ENCODE assay signal across 13 mouse cellular contexts in the genomic region with DNA sequence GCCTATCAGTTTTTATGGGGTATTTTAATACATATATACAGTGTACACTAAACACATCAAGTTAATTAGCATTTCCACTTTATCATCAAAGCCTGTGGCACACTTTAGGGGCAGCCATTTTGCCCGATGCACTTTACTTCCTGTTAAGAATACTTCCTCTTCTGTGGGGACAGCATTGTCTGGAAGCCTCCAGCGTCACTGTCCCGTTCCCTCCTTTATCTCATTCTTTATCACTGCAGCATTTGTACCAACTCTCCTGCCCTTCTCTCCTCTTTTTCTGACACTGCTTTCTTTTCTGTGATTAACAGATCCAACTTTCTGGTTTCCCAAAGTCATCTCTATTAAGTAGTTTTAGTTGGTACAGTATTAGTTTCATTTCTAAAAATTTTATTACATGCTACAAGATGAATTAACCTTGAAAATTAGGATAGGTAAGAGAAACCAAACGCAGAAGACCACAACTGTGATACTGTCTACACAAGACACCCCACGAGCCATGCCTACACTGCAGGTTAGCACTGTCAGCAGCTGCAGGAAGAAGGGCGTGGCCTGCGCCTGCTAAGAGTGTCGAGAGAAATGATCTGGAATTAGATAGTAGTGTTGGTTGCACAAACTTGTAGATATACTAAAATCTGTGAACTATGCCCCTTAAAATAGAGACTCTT. TPM values are rescaled to one million over a fixed set of nuclear protein-coding genes. Genes with fewer than 3 reads are reported as not detected.
DNase-seq lines count a peak whose midpoint lies in the region; ATAC-seq lines count a peak whose summit lies in the region.
"Had no signal": no experiment of that assay in that cellular context is flagged by ENCODE, and none has a peak within 500 bp of the region (broad histone marks: within the 10 kb centered on the region; RNA-seq: fewer than 3 reads in every experiment).

No protein-coding gene starts in this region.

- 88% methylated on average over 8 of the region's 8 CpGs for WGBS in midbrain, embryonic 11.5 days
- 85% methylated on average over 8 of the region's 8 CpGs for WGBS in midbrain, embryonic 15.5 days
- WGBS in hindbrain, embryonic 13.5 days, result 87% methylated on average over 8 of the region's 8 CpGs
- WGBS in forebrain, embryonic 16.5 days, result 90% methylated on average over 8 of the region's 8 CpGs

- H3K9me3 ChIP-seq in midbrain, embryonic 11.5 days (ENCODE audit: control insufficient read depth, low read length), result no peaks in the 10 kb centered on the region
- no peaks in the 10 kb centered on the region for H3K9me3 ChIP-seq in midbrain, embryonic 15.5 days
- H3K9me3 ChIP-seq in hindbrain, embryonic 13.5 days, result no peaks in the 10 kb centered on the region
- H3K9me3 ChIP-seq in forebrain, embryonic 16.5 days (ENCODE audit: control insufficient read depth, low read length), result no peaks in the 10 kb centered on the region
- H3K9me3 ChIP-seq: hindbrain, embryonic 15.5 days; lung, embryonic 15.5 days had no signal

- no peak overlapping the region for H3K27ac ChIP-seq in midbrain, embryonic 11.5 days (ENCODE audit: low read depth, low read length)
- no peak overlapping the region for H3K27ac ChIP-seq in midbrain, embryonic 15.5 days
- no peak overlapping the region for H3K27ac ChIP-seq in hindbrain, embryonic 13.5 days
- no peak overlapping the region for H3K27ac ChIP-seq in forebrain, embryonic 16.5 days (ENCODE audit: low read length)
- H3K27ac ChIP-seq: gastrocnemius, adult 2 months; hindbrain, embryonic 15.5 days; lung, embryonic 15.5 days had no signal

- no peak overlapping the region for H3K4me3 ChIP-seq in midbrain, embryonic 11.5 days (ENCODE audit: low read depth, low read length)
- no peak overlapping the region for H3K4me3 ChIP-seq in midbrain, embryonic 15.5 days
- H3K4me3 ChIP-seq in hindbrain, embryonic 13.5 days, result no peak overlapping the region
- no peak overlapping the region for H3K4me3 ChIP-seq in forebrain, embryonic 16.5 days (replicated peaks; ENCODE audit: low read length)
- H3K4me3 ChIP-seq: erythroblast, embryonic 14.5 days; gastrocnemius, adult 2 months; hindbrain, embryonic 15.5 days; lung, embryonic 15.5 days had no signal

- H3K4me1 ChIP-seq in midbrain, embryonic 11.5 days (ENCODE audit: control insufficient read depth, insufficient read depth, low read length), result no peaks in the 10 kb centered on the region
- H3K4me1 ChIP-seq in midbrain, embryonic 15.5 days, result no peaks in the 10 kb centered on the region
- H3K4me1 ChIP-seq in hindbrain, embryonic 13.5 days (replicated peaks), result no peaks in the 10 kb centered on the region
- no peaks in the 10 kb centered on the region for H3K4me1 ChIP-seq in forebrain, embryonic 16.5 days (replicated peaks; ENCODE audit: control insufficient read depth, insufficient read depth, low read length)
- H3K4me1 ChIP-seq: hindbrain, embryonic 15.5 days; lung, embryonic 15.5 days had no signal

- H3K36me3 ChIP-seq in midbrain, embryonic 11.5 days (ENCODE audit: control insufficient read depth, insufficient read depth, low read length), result peaks cover 13% of the 10 kb centered on the region
- H3K36me3 ChIP-seq in midbrain, embryonic 15.5 days (replicated peaks), result peaks cover 46% of the 10 kb centered on the region
- peaks cover 78% of the 10 kb centered on the region for H3K36me3 ChIP-seq in hindbrain, embryonic 13.5 days
- H3K36me3 ChIP-seq in forebrain, embryonic 16.5 days (ENCODE audit: control insufficient read depth, insufficient read depth), result peaks cover 17% of the 10 kb centered on the region

- H3K27me3 ChIP-seq in midbrain, embryonic 11.5 days (ENCODE audit: control insufficient read depth, insufficient read depth, low read length), result no peaks in the 10 kb centered on the region
- H3K27me3 ChIP-seq in midbrain, embryonic 15.5 days (replicated peaks), result no peaks in the 10 kb centered on the region
- H3K27me3 ChIP-seq in hindbrain, embryonic 13.5 days, result no peaks in the 10 kb centered on the region
- H3K27me3 ChIP-seq in forebrain, embryonic 16.5 days (replicated peaks; ENCODE audit: control insufficient read depth, insufficient read depth, low read length), result no peaks in the 10 kb centered on the region
- H3K27me3 ChIP-seq: hindbrain, embryonic 15.5 days; lung, embryonic 15.5 days had no signal

- H3K9ac ChIP-seq in midbrain, embryonic 11.5 days (ENCODE audit: low read length), result no peak overlapping the region
- no peak overlapping the region for H3K9ac ChIP-seq in midbrain, embryonic 15.5 days
- H3K9ac ChIP-seq in hindbrain, embryonic 13.5 days, result no peak overlapping the region
- H3K9ac ChIP-seq in forebrain, embryonic 16.5 days (replicated peaks; ENCODE audit: low read depth, low read length), result no peak overlapping the region
- H3K9ac ChIP-seq: hindbrain, embryonic 15.5 days; lung, embryonic 15.5 days had no signal

- no peak for ATAC-seq in midbrain, embryonic 11.5 days (ENCODE audit: low FRiP score)
- no peak for ATAC-seq in midbrain, embryonic 15.5 days (replicated peaks)
- ATAC-seq in megakaryocyte-erythroid progenitor cell, adult 5-6 weeks (replicated peaks; ENCODE audit: low FRiP score, low TSS enrichment, poor library complexity, severe bottlenecking), result peak; percentile 82
- ATAC-seq in hindbrain, embryonic 13.5 days (ENCODE audit: low FRiP score), result no peak
- ATAC-seq in forebrain, embryonic 16.5 days, result no peak

- H3K4me2 ChIP-seq in midbrain, embryonic 11.5 days, result no peak overlapping the region
- H3K4me2 ChIP-seq in midbrain, embryonic 15.5 days, result no peak overlapping the region
- no peak overlapping the region for H3K4me2 ChIP-seq in hindbrain, embryonic 13.5 days
- H3K4me2 ChIP-seq in forebrain, embryonic 16.5 days (ENCODE audit: low read length), result no peak overlapping the region
- H3K4me2 ChIP-seq: hindbrain, embryonic 15.5 days; lung, embryonic 15.5 days had no signal

- DNase-seq in midbrain, embryonic 11.5 days (ENCODE audit: low spot score, missing footprints), result peak; percentile 17
- DNase-seq in induced T-regulatory cell, adult 2 months (ENCODE audit: low read depth), result peak; percentile 69
- peak; percentile 64 for DNase-seq in thymus, postnatal 25 days
- no peak for DNase-seq in urinary bladder, adult 18-20 months (ENCODE audit: low spot score in 2 of 2)
- DNase-seq: gastrocnemius, adult 2 months; kidney, postnatal 4 days had no signal

RNA-seq across cellular contexts. Expression of gene Nmb, which starts 14.2 kb away (rescaled TPM):
- polyA plus RNA-seq in midbrain, embryonic 11.5 days (2014; fragmentation: Nextera tagmentation; extraction: Ambion mirVana), result 6.9 and 7.9 TPM in 2 replicates
- polyA plus RNA-seq in midbrain, embryonic 15.5 days (2015; fragmentation: Nextera tagmentation; extraction: Ambion mirVana), result 5.2 and 7.2 TPM in 2 replicates
- total RNA-seq in megakaryocyte-erythroid progenitor cell, adult 5-6 weeks (2014; fragmentation: Nextera tagmentation), result 3.6 TPM in 1 of 2 replicates, not detected in the other
- not detected in 2 replicates for total RNA-seq in megakaryocyte-erythroid progenitor cell, adult 5-6 weeks (2017)
- polyA plus RNA-seq in hindbrain, embryonic 13.5 days (2015; fragmentation: Nextera tagmentation; extraction: Ambion mirVana), result 7.4 and 8.0 TPM in 2 replicates
- polyA plus RNA-seq in forebrain, embryonic 16.5 days (2015; fragmentation: Nextera tagmentation; extraction: Ambion mirVana), result 5.0 and 5.7 TPM in 2 replicates
- polyA plus RNA-seq: erythroblast, embryonic 14.5 days had no signal

RNA-seq across cellular contexts. Expression of gene Wdr73, which starts 18.0 kb away (rescaled TPM):
- polyA plus RNA-seq in midbrain, embryonic 11.5 days (2014; fragmentation: Nextera tagmentation; extraction: Ambion mirVana), result 36.1 and 41.2 TPM in 2 replicates
- polyA plus RNA-seq in midbrain, embryonic 15.5 days (2015; fragmentation: Nextera tagmentation; extraction: Ambion mirVana), result 38.5 and 40.3 TPM in 2 replicates
- 28.3 and 41.5 TPM in 2 replicates for total RNA-seq in megakaryocyte-erythroid progenitor cell, adult 5-6 weeks (2014; fragmentation: Nextera tagmentation)
- 28.8 and 53.1 TPM in 2 replicates for total RNA-seq in megakaryocyte-erythroid progenitor cell, adult 5-6 weeks (2017)
- polyA plus RNA-seq in hindbrain, embryonic 13.5 days (2015; fragmentation: Nextera tagmentation; extraction: Ambion mirVana), result 36.5 and 41.5 TPM in 2 replicates
- polyA plus RNA-seq in forebrain, embryonic 16.5 days (2015; fragmentation: Nextera tagmentation; extraction: Ambion mirVana), result 44.4 and 46.3 TPM in 2 replicates

RNA-seq across cellular contexts. Expression of gene Sec11a, which starts 28.5 kb away (rescaled TPM):
- 204 TPM in 2 replicates for polyA plus RNA-seq in midbrain, embryonic 11.5 days (2014; fragmentation: Nextera tagmentation; extraction: Ambion mirVana)
- polyA plus RNA-seq in midbrain, embryonic 15.5 days (2015; fragmentation: Nextera tagmentation; extraction: Ambion mirVana), result 147 and 163 TPM in 2 replicates
- 109 and 150 TPM in 2 replicates for total RNA-seq in megakaryocyte-erythroid progenitor cell, adult 5-6 weeks (2014; fragmentation: Nextera tagmentation)
- total RNA-seq in megakaryocyte-erythroid progenitor cell, adult 5-6 weeks (2017), result 393 and 493 TPM in 2 replicates
- polyA plus RNA-seq in hindbrain, embryonic 13.5 days (2015; fragmentation: Nextera tagmentation; extraction: Ambion mirVana), result 174 and 177 TPM in 2 replicates
- polyA plus RNA-seq in forebrain, embryonic 16.5 days (2015; fragmentation: Nextera tagmentation; extraction: Ambion mirVana), result 146 and 153 TPM in 2 replicates

RNA-seq across cellular contexts. Expression of gene Zscan2, which starts 58.4 kb away (rescaled TPM):
- 3.8 and 5.0 TPM in 2 replicates for polyA plus RNA-seq in midbrain, embryonic 11.5 days (2014; fragmentation: Nextera tagmentation; extraction: Ambion mirVana)
- 4.8 and 4.9 TPM in 2 replicates for polyA plus RNA-seq in midbrain, embryonic 15.5 days (2015; fragmentation: Nextera tagmentation; extraction: Ambion mirVana)
- total RNA-seq in megakaryocyte-erythroid progenitor cell, adult 5-6 weeks (2014; fragmentation: Nextera tagmentation), result 5.0 and 5.4 TPM in 2 replicates
- 2.3 and 12.5 TPM in 2 replicates for total RNA-seq in megakaryocyte-erythroid progenitor cell, adult 5-6 weeks (2017)
- 5.3 and 5.8 TPM in 2 replicates for polyA plus RNA-seq in hindbrain, embryonic 13.5 days (2015; fragmentation: Nextera tagmentation; extraction: Ambion mirVana)
- 5.7 and 5.9 TPM in 2 replicates for polyA plus RNA-seq in forebrain, embryonic 16.5 days (2015; fragmentation: Nextera tagmentation; extraction: Ambion mirVana)

Comparison
In these comparisons a context has a peak if more than half of its experiments do, and no peak if none do; other contexts are left out.
1. DNase-seq: peak in midbrain, embryonic 11.5 days (single experiment), induced T-regulatory cell, adult 2 months (single experiment) and thymus, postnatal 25 days (single experiment); none in urinary bladder, adult 18-20 months (0 of 2).